Mouse (Mus musculus): ENCODE data around the gene Syt7. TPM values are rescaled to one million over a fixed set of nuclear protein-coding genes. Genes with fewer than 3 reads are reported as not detected.

The Syt7 gene
- polyA plus RNA-seq, 1 experiment: not detected

DNA sequence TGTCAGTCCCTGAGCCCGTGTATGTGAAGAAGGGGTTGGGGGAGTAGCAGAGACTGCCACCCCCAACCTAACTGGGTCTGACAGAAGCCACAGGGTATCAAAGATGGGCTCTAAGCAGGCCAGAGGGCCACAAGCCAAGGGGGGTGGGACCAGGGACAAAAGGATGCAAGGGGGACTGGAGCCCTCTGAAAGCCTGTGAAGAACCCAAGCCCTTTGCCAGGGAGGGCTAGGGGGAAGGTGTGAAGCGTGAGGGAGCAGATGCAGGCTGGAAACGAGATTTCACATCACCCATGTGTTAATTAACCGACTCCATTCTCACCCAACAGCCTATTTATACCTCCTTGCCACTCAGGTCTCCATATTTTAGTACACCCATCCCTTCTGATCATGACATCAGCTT is 43.0 kb downstream of the Syt7 start:
- Histone ChIP-seq H3K27me3 (replicated peaks) (peaks cover 94% of the 10 kb centered on the region), H3K4me1 (peaks cover 5% of the 10 kb centered on the region), H3K36me3 (replicated peaks; ENCODE audit: low read length) (no peaks in the 10 kb centered on the region), H3K4me3 (replicated peaks) (no peak overlapping the region), H3K9me3 (no peaks in the 10 kb centered on the region)
- TF ChIP-seq FLI1 (IDR thresholded peaks at IDR 0.05; ENCODE audit: low read length) (no peak), GATA1 (IDR thresholded peaks at IDR 0.05; ENCODE audit: borderline replicate concordance, low read length) (no peak)

DNA sequence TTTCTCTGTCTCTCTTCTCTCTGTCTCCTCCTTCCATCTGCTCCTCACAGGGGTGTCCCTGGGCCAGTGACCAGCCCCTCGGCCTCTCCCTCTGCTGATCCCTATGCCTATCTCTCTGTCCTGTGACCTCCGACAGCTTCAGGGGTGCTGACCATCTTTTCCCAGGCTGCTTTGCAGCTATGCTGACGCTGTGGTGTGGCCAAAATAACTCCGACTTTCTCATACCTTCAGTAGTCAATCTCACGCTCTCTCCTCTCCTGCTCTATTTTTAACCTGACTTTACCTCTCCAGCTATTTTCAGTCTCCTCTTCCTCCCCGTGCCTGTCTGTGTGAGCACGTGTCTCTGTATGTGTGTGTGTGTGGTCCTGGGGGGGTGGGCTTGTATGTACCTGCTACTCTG is 44.3 kb downstream of the Syt7 start:
- TF ChIP-seq GATA1 (IDR thresholded peaks at IDR 0.05; ENCODE audit: borderline replicate concordance, low read length): no peak
- TF ChIP-seq FLI1 (IDR thresholded peaks at IDR 0.05; ENCODE audit: low read length): no peak
- Histone ChIP-seq H3K9me3 (no peaks in the 10 kb centered on the region), H3K4me3 (replicated peaks) (peak overlapping the region; percentile 30), H3K4me1 (peaks cover 5% of the 10 kb centered on the region), H3K36me3 (replicated peaks; ENCODE audit: low read length) (no peaks in the 10 kb centered on the region), H3K27me3 (replicated peaks) (peaks cover 92% of the 10 kb centered on the region)

- TF ChIP-seq GATA1 (IDR thresholded peaks at IDR 0.05; ENCODE audit: borderline replicate concordance, low read length): no peak
- no peak for TF ChIP-seq FLI1 (IDR thresholded peaks at IDR 0.05; ENCODE audit: low read length)
- H3K4me3 ChIP-seq (replicated peaks): no peak overlapping the region
- H3K36me3 ChIP-seq (replicated peaks; ENCODE audit: low read length): no peaks in the 10 kb centered on the region
- peaks cover 93% of the 10 kb centered on the region for H3K27me3 ChIP-seq (replicated peaks)
- no peaks in the 10 kb centered on the region for H3K9me3 ChIP-seq
- peaks cover 5% of the 10 kb centered on the region for H3K4me1 ChIP-seq
These were observed 45.1 kb downstream of the Syt7 start for GRCm38 (mm10) chr19:10433879-10434540.

DNA sequence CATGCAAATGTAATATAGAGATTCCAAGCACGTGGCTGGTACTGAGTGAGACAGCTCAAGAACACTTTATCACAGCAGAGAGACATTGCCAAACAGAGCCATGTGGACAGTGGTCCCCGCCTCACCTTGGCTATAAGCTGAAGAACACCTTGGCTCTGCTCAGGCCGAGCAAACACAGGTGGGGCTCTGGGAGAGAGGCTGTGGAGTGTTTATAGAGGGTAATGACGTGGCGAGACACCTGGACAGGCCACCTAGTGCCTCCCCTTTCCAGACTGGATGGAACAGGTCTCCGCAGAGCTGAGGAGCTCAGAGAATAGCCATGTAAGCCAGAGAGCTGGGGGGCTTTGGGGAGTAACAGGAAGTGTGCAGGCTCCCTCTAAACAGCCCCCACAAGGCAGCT is 46.0 kb downstream of the Syt7 start:
- Histone ChIP-seq H3K4me3 (replicated peaks) (no peak overlapping the region), H3K36me3 (replicated peaks; ENCODE audit: low read length) (no peaks in the 10 kb centered on the region), H3K4me1 (peaks cover 5% of the 10 kb centered on the region), H3K27me3 (replicated peaks) (peaks cover 93% of the 10 kb centered on the region), H3K9me3 (no peaks in the 10 kb centered on the region)
- TF ChIP-seq GATA1 (IDR thresholded peaks at IDR 0.05; ENCODE audit: borderline replicate concordance, low read length): no peak
- no peak for TF ChIP-seq FLI1 (IDR thresholded peaks at IDR 0.05; ENCODE audit: low read length)

- Histone ChIP-seq H3K4me1 (peaks cover 5% of the 10 kb centered on the region), H3K36me3 (replicated peaks; ENCODE audit: low read length) (no peaks in the 10 kb centered on the region), H3K4me3 (replicated peaks) (no peak overlapping the region), H3K9me3 (no peaks in the 10 kb centered on the region), H3K27me3 (replicated peaks) (peaks cover 92% of the 10 kb centered on the region)
- TF ChIP-seq GATA1 (IDR thresholded peaks at IDR 0.05; ENCODE audit: borderline replicate concordance, low read length) (no peak), FLI1 (IDR thresholded peaks at IDR 0.05; ENCODE audit: low read length) (no peak)
These were observed 47.0 kb downstream of the Syt7 start for GRCm38 (mm10) chr19:10435908-10436307.

- H3K27me3 ChIP-seq (replicated peaks): peaks cover 89% of the 10 kb centered on the region
- peaks cover under 1% of the 10 kb centered on the region for H3K4me1 ChIP-seq
- H3K9me3 ChIP-seq: no peaks in the 10 kb centered on the region
- TF ChIP-seq FLI1 (IDR thresholded peaks at IDR 0.05; ENCODE audit: low read length): no peak
- no peak for TF ChIP-seq GATA1 (IDR thresholded peaks at IDR 0.05; ENCODE audit: borderline replicate concordance, low read length)
- no peak overlapping the region for H3K4me3 ChIP-seq (replicated peaks)
- no peaks in the 10 kb centered on the region for H3K36me3 ChIP-seq (replicated peaks; ENCODE audit: low read length)
These were observed 47.8 kb downstream of the Syt7 start for GRCm38 (mm10) chr19:10436726-10437125.

- H3K27me3 ChIP-seq (replicated peaks): peaks cover 86% of the 10 kb centered on the region
- peak overlapping the region; percentile 29 for H3K4me3 ChIP-seq (replicated peaks)
- H3K9me3 ChIP-seq: no peaks in the 10 kb centered on the region
- H3K4me1 ChIP-seq: no peaks in the 10 kb centered on the region; the same call in none of the 2 replicates
- no peaks in the 10 kb centered on the region for H3K36me3 ChIP-seq (replicated peaks; ENCODE audit: low read length)
- TF ChIP-seq GATA1 (IDR thresholded peaks at IDR 0.05; ENCODE audit: borderline replicate concordance, low read length): no peak
- no peak for TF ChIP-seq FLI1 (IDR thresholded peaks at IDR 0.05; ENCODE audit: low read length)
These were observed 48.6 kb downstream of the Syt7 start for GRCm38 (mm10) chr19:10437521-10437920.

DNA sequence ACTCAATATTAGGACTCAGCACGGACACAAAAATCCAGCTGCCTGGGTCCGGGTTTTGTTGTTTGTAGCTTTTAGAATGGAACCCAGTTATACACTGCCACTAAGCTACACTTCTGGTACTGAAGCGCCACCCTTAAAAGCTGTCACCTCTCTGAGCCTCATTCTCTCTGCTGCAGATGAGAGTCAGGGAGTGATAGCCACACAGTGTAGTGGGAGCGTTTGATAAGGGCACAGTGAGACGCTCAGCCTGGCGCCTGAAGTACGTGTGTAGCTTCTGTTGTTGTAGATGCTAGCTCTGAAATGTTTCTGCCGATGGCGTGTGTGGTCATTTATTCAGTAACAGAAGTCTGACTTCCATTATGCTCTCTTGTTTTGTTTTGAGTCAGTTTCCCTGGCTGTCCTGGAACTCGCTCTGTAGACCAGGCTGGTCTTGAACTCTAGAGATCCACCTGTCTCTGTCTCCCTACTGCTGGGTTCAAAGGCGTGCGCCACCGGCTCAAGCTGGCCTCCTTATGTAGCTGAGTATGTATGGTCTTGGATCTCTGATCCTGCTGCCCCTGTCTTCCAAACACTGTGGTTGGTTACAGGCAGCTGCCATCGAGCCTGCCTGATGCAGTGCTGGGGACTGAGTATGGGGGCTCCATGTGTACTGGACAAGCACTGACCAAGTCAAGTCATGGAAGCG is 55.9 kb downstream of the Syt7 start:
- H3K4me3 ChIP-seq (replicated peaks): no peak overlapping the region
- H3K9me3 ChIP-seq: peaks cover 12% of the 10 kb centered on the region
- H3K36me3 ChIP-seq (replicated peaks; ENCODE audit: low read length): no peaks in the 10 kb centered on the region
- TF ChIP-seq FLI1 (IDR thresholded peaks at IDR 0.05; ENCODE audit: low read length) (no peak), GATA1 (IDR thresholded peaks at IDR 0.05; ENCODE audit: borderline replicate concordance, low read length) (no peak)
- H3K4me1 ChIP-seq: no peaks in the 10 kb centered on the region
- peaks cover 58% of the 10 kb centered on the region for H3K27me3 ChIP-seq (replicated peaks)

DNA sequence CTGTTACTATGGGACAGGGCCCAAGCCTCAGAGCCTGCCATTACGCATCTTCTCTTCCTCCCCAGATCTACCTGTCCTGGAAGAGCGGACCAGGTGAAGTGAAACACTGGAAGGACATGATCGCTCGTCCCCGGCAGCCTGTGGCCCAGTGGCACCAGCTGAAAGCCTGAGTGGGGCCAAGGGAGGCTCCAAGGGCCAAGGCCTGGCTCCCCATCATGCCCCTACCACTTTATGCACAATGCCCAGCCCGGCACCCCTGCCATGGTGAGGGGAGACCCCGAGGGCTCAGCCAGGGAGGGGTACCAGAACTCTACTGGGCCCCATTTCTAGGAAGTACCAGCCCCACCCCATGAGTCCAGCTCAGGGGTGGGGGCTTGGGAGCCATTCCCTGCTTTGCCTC is 59.4 kb downstream of the Syt7 start:
- peaks cover 12% of the 10 kb centered on the region for H3K9me3 ChIP-seq
- H3K36me3 ChIP-seq (replicated peaks; ENCODE audit: low read length): no peaks in the 10 kb centered on the region
- peaks cover 58% of the 10 kb centered on the region for H3K27me3 ChIP-seq (replicated peaks)
- TF ChIP-seq FLI1 (IDR thresholded peaks at IDR 0.05; ENCODE audit: low read length) (no peak), GATA1 (IDR thresholded peaks at IDR 0.05; ENCODE audit: borderline replicate concordance, low read length) (no peak)
- no peaks in the 10 kb centered on the region for H3K4me1 ChIP-seq
- H3K4me3 ChIP-seq (replicated peaks): no peak overlapping the region

DNA sequence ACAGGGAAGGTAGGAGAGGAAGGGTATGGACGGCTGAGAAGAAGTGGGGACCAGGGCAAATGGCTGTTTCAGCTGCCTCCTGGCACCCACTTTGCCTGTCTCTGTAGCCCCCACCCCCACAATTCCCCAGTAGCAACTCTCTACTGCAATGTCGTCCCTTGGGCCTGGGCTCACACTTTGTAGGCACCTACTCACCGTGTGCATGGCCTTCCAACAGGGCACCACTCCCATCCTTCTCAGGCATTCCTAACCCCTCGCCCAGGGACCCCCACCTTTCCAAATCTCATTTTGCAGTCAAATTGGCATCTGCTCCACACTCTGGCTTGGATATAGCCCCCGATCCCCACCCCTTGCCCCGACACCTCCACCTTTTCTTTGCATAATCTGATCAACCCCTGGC is 60.3 kb downstream of the Syt7 start:
- Histone ChIP-seq H3K4me3 (replicated peaks) (no peak overlapping the region), H3K9me3 (peaks cover 12% of the 10 kb centered on the region), H3K4me1 (no peaks in the 10 kb centered on the region), H3K27me3 (replicated peaks) (peaks cover 57% of the 10 kb centered on the region), H3K36me3 (replicated peaks; ENCODE audit: low read length) (no peaks in the 10 kb centered on the region)
- TF ChIP-seq FLI1 (IDR thresholded peaks at IDR 0.05; ENCODE audit: low read length) (no peak), GATA1 (IDR thresholded peaks at IDR 0.05; ENCODE audit: borderline replicate concordance, low read length) (no peak)
